Mouse (Mus musculus): ENCODE measurements at regions not wholly inside any gene's neighbourhood (a gene's known extent, or its start where the extent isn't known, plus 50 kb on each side); places are given as distances from the start of the nearest gene placed in this dataset.

DNA sequence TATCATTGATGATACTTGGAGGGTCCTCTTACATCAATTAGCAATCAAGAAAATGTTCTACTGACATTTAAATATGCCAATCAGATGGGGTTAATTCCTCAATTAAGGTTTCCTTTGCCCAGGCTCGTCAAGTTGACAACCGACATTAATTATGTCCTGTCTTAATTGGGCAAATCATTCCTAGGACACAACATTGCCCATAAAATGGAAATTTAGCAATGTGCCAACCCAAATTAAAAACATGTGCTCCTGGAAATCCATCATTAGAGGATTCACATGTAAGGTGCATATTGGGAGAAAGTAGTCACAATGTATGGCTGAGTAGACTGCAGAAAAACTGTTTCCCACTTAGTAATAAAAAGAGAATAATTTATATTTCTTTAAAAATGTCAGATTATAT, 483.6 kb upstream of the B430305J03Rik start:
- no peak for DNase-seq

- no peak for DNase-seq
Measured at GRCm38 (mm10) chr3:61846703-61847102, 481.0 kb upstream of the B430305J03Rik start.

DNA sequence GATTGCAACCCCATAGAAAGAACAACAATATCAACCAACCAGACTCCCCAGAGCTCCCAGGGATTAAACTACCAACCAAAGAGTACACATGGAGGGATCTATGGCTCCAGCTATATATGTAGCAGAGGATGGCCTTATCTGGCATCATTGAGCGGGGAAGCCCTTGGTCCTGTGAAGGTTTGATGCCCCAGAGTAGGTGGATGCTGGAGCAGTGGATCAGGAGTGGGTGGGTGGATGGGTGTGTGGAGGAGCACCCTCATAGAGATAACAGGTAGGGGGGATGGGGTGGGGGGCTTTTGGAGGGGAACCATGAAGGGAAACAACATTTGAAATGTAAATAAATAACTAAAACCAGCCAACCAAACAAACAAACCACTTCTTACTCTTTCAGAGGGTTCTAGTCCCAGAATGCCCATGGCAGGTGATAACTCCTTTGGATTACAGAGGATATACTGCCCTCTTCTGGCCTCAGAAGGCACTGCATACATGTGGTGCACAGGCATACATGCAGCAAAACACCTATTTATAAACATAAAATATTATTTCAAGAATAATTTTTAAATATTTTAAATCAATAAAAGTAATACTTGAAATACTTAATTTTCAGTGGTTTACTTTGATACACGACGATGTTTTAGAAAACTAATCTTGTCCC, 473.7 kb upstream of the B430305J03Rik start:
- DNase-seq = peak; percentile 2

DNA sequence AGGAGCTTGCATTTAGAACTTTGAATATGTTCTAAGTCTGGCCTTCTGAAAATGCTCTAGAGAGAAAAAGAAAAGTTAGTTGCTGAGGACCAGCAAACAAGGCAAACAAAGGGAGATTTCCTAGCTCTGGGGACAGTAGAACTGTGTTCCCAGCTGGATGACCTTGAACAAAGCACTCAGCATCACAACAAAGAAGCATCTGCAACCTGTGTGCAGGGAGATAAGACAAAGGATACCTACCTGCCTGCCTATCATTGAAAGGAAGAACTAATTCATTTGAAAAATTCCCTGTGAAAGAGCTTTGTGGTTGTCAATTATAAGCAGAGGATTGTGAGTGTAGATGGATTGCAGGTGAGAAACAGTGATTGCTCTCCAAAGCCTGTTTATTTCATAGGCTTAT, 451.1 kb upstream of the B430305J03Rik start:
- no peak for DNase-seq

- DNase-seq = no peak
Measured at GRCm38 (mm10) chr3:61796021-61796420, 430.3 kb upstream of the B430305J03Rik start.

- no peak for DNase-seq
Measured at GRCm38 (mm10) chr3:61790674-61791073, 424.9 kb upstream of the B430305J03Rik start.
